Mouse (Mus musculus): ENCODE results near the gene Ntn5. TPM values are rescaled to one million over a fixed set of nuclear protein-coding genes. Genes with fewer than 3 reads are reported as not detected.

Ntn5 gene
- total and polyA plus RNA-seq, 3 experiments = 0.18 to 0.47 (median 0.26) TPM

DNA sequence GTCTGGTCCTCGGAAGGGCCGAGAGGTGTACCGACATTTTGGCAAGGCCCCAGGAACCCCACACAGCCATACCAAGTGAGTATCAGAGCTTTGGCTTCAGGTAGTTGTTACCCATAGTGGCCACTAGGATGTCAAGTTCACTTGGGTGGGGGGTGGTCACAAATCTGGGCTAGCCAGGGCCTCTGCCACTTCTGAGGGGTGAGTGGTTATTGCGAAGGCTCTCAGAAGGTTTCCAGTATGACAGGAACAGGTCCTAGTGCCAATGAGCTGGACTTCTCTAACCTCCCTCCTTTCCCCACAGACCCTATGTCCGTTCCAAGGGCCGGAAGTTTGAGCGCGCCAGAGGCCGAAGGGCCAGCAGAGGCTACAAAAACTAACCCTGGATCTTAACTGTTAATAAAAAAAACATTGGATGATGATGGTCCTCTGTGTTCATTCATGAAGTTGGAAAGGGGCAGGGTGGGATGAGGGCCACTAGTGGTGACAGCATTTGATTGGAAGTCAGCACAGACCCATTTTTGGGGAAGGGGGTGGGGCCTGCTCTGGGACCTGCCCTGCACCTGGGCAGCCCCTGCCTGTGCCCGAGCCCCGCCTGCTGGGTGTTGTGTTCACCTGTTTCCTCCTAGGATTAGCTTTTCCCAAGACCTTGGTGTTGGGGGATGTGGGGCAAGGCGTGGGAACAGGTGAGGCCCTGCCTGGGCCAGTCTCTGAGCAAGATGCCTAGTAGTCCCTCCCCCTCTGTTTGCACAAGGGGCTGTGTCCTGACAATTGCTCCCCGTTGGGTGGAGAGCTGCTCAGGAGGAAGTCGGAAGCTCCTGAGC lies 36.8 kb downstream of the Ntn5 start, which contains the start of gene Fam83e:
Gene Fam83e (plus strand): TSS at position 800 of the 821 bp plus-strand sequence.
- 73% methylated on average over 14 of the region's 14 CpGs for WGBS
- intact Hi-C loops (cut with DNase I) = loop anchor here (5.0 kb wide), 1 partner anchor 87 kb away; no protein-coding TSS in a partner anchor
- no peak within 1 kb of the TSS for H3K27ac ChIP-seq

DNA sequence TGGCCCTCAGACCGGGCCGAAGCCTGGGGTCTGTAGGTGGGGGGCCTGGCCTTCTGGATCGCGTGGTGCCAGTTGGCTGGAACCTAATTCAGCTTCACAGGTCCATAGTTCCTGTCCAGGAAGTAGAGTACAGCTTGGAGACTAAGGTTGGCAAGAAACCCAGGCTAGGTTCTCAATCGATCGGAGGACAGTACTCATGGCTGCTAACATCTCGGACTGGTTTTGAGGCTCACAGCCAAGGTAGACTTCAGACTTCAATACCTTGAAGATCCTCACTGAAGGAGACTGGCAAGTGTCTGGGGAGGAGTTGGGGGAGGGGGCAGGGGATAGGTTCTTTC lies 37.4 kb downstream of the Ntn5 start:
- no peaks in the 10 kb centered on the region for H3K27me3 ChIP-seq (ENCODE audit: control insufficient read depth, insufficient read depth, low read length)
- H3K9ac ChIP-seq (ENCODE audit: low read depth, low read length) = no peak overlapping the region
- TF ChIP-seq CTCF (IDR thresholded peaks at IDR 0.05) = no peak
- TF ChIP-seq EP300 (IDR thresholded peaks at IDR 0.05; ENCODE audit: insufficient read depth, low read depth, low read length) = no peak
- TF ChIP-seq POLR2A (IDR thresholded peaks at IDR 0.05; ENCODE audit: insufficient read depth, low read depth, low read length) = no peak
- WGBS = 67% methylated on average over 7 of the region's 7 CpGs
- intact Hi-C loops (cut with DNase I) = loop anchor here (5.0 kb wide), 1 partner anchor 86 kb away; no protein-coding TSS in a partner anchor
- no peak for DNase-seq
- peaks cover 3% of the 10 kb centered on the region for H3K36me3 ChIP-seq (ENCODE audit: control insufficient read depth, insufficient read depth, low read length)
- no peak overlapping the region for H3K27ac ChIP-seq
- H3K4me1 ChIP-seq (ENCODE audit: control insufficient read depth, insufficient read depth, low read length) = peaks cover 5% of the 10 kb centered on the region
- no peak overlapping the region for H3K4me3 ChIP-seq
- H3K79me2 ChIP-seq (replicated peaks; ENCODE audit: control insufficient read depth, insufficient read depth, low read length) = no peaks in the 10 kb centered on the region; the same call in 1 of the 2 replicates

More for the DNA sequence above, 36.8 kb downstream of the Ntn5 start, which contains the start of gene Fam83e:
- H3K36me3 ChIP-seq (ENCODE audit: control insufficient read depth, insufficient read depth, low read length) = peaks cover 3% of the 10 kb centered on the region
- no peak within 1 kb of the TSS for H3K9ac ChIP-seq (ENCODE audit: low read depth, low read length)
- H3K4me3 ChIP-seq = no peak within 1 kb of the TSS
- H3K79me2 ChIP-seq (replicated peaks; ENCODE audit: control insufficient read depth, insufficient read depth, low read length) = no peaks in the 10 kb centered on the region; the same call in 1 of the 2 replicates
- no peaks in the 10 kb centered on the region for H3K27me3 ChIP-seq (ENCODE audit: control insufficient read depth, insufficient read depth, low read length)
- H3K4me1 ChIP-seq (ENCODE audit: control insufficient read depth, insufficient read depth, low read length) = peaks cover 8% of the 10 kb centered on the region
- TF ChIP-seq EP300 (IDR thresholded peaks at IDR 0.05; ENCODE audit: insufficient read depth, low read depth, low read length) (no peak), CTCF (IDR thresholded peaks at IDR 0.05) (peak; percentile 35)
- DNase-seq = peak in 1 of 2 experiments; percentile 25

DNA sequence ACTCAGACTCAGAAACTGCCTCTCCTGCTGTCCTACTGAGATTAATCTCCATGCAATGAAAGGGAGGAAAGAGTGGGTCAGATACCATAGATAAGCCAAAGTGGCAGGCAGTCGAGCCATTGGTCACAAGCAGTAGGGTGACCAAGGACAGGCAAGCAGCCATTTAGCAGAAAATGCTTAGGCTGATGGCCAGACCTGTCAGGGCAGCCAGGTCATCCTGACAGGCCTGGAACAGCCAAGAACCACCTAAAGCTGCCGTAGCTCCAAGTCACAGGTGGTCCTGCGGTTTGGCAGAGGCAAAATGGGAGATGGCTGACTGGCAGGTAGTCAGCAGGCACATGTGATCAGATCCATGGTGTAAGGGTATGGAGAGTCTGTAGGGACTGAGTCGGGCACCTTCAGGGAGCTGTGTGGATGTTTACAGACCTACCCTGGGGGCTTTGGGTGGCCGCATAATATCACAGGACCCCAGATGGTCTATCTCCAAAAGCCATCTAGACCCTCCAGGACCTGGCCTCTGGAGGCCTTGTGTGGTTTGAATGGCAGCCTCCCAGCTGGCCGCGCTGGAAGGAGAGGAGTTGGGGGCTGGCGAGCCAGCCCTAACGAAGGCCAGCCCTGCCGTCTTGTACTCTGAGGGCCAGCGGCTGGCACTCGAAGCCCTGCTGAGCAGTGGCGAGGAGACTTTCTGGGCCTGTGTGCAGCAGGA lies 38.0 kb downstream of the Ntn5 start:
- Histone ChIP-seq H3K27me3 (ENCODE audit: control insufficient read depth, insufficient read depth, low read length) (no peaks in the 10 kb centered on the region), H3K36me3 (ENCODE audit: control insufficient read depth, insufficient read depth, low read length) (peaks cover 3% of the 10 kb centered on the region), H3K79me2 (replicated peaks; ENCODE audit: control insufficient read depth, insufficient read depth, low read length) (no peaks in the 10 kb centered on the region), H3K4me1 (ENCODE audit: control insufficient read depth, insufficient read depth, low read length) (peaks cover 2% of the 10 kb centered on the region), H3K9ac (ENCODE audit: low read depth, low read length) (no peak overlapping the region), H3K4me3 (no peak overlapping the region), H3K27ac (no peak overlapping the region)
- intact Hi-C loops (cut with DNase I) = loop anchor here (5.0 kb wide), 1 partner anchor 86 kb away; no protein-coding TSS in a partner anchor
- DNase-seq = peak; percentile 29 to 46
- 61% methylated on average over 13 of the region's 13 CpGs for WGBS
- TF ChIP-seq CTCF (IDR thresholded peaks at IDR 0.05) = no peak
- TF ChIP-seq POLR2A (IDR thresholded peaks at IDR 0.05; ENCODE audit: insufficient read depth, low read depth, low read length) = no peak
- TF ChIP-seq EP300 (IDR thresholded peaks at IDR 0.05; ENCODE audit: insufficient read depth, low read depth, low read length) = no peak

DNA sequence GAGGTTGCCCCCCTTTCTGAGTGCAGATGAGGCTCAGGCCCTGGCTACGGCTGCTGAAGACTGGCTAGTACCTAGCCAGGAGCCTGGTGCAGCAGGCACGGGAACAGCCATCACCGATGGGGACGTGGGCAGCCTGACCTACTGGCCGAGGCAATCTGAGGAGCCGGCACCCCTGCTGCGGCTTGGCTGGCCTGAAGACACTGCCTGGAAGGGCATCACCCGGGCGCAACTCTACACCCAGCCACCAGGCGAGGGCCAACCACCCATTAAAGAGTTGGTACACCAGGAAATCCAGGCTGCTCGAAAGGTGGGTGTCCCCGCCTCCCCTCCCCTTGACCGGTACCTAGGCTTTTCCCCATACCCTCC lies 38.5 kb downstream of the Ntn5 start:
- H3K79me2 ChIP-seq (replicated peaks; ENCODE audit: control insufficient read depth, insufficient read depth, low read length) = no peaks in the 10 kb centered on the region
- WGBS = 76% methylated on average over 13 of the region's 13 CpGs
- intact Hi-C loops (cut with DNase I) = loop anchor here (5.0 kb wide), 1 partner anchor 85 kb away; no protein-coding TSS in a partner anchor
- H3K4me1 ChIP-seq (ENCODE audit: control insufficient read depth, insufficient read depth, low read length) = peaks cover 2% of the 10 kb centered on the region
- TF ChIP-seq EP300 (IDR thresholded peaks at IDR 0.05; ENCODE audit: insufficient read depth, low read depth, low read length) (no peak), CTCF (IDR thresholded peaks at IDR 0.05) (no peak), POLR2A (IDR thresholded peaks at IDR 0.05; ENCODE audit: insufficient read depth, low read depth, low read length) (no peak)
- H3K4me3 ChIP-seq = no peak overlapping the region
- H3K36me3 ChIP-seq (ENCODE audit: control insufficient read depth, insufficient read depth, low read length) = peaks cover 3% of the 10 kb centered on the region
- no peaks in the 10 kb centered on the region for H3K27me3 ChIP-seq (ENCODE audit: control insufficient read depth, insufficient read depth, low read length)
- no peak overlapping the region for H3K9ac ChIP-seq (ENCODE audit: low read depth, low read length)
- peak in 1 of 2 experiments; percentile 24 for DNase-seq
- H3K27ac ChIP-seq = no peak overlapping the region

DNA sequence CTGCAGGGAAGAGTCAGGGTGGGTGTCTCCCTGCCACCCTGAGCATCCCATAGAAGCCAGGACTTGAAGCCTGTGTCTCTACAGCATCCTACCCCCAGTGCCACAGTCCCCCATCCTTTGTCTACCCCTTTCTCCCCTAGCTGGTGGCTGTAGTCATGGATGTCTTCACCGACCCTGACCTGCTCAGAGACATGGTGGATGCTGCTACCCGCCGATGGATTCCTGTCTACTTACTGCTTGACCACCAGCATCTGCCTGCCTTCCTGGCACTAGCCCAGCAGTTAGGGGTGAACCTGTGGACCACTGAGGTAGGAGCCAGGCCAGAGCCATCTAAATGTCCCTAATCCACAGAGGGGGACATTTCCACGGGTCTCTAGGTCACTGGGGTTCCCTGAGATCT lies 39.5 kb downstream of the Ntn5 start:
- peaks cover 2% of the 10 kb centered on the region for H3K4me1 ChIP-seq (ENCODE audit: control insufficient read depth, insufficient read depth, low read length)
- intact Hi-C loops (cut with DNase I) = loop anchor here (5.0 kb wide), 1 partner anchor 84 kb away; no protein-coding TSS in a partner anchor
- 87% methylated on average over 4 of the region's 4 CpGs for WGBS
- no peaks in the 10 kb centered on the region for H3K79me2 ChIP-seq (replicated peaks; ENCODE audit: control insufficient read depth, insufficient read depth, low read length)
- no peak for DNase-seq
- no peak overlapping the region for H3K27ac ChIP-seq
- peaks cover 3% of the 10 kb centered on the region for H3K36me3 ChIP-seq (ENCODE audit: control insufficient read depth, insufficient read depth, low read length)
- no peak overlapping the region for H3K9ac ChIP-seq (ENCODE audit: low read depth, low read length)
- no peak overlapping the region for H3K4me3 ChIP-seq
- TF ChIP-seq POLR2A (IDR thresholded peaks at IDR 0.05; ENCODE audit: insufficient read depth, low read depth, low read length) (no peak), EP300 (IDR thresholded peaks at IDR 0.05; ENCODE audit: insufficient read depth, low read depth, low read length) (no peak)
- H3K27me3 ChIP-seq (ENCODE audit: control insufficient read depth, insufficient read depth, low read length) = no peaks in the 10 kb centered on the region
